Mouse (Mus musculus): ENCODE measurements at regions not wholly inside any gene's neighbourhood (a gene's known extent, or its start where the extent isn't known, plus 50 kb on each side); places are given as distances from the start of the nearest gene placed in this dataset.
A peak's percentile ranks its signal among the peaks of the same experiment; 100 is the strongest.

DNA sequence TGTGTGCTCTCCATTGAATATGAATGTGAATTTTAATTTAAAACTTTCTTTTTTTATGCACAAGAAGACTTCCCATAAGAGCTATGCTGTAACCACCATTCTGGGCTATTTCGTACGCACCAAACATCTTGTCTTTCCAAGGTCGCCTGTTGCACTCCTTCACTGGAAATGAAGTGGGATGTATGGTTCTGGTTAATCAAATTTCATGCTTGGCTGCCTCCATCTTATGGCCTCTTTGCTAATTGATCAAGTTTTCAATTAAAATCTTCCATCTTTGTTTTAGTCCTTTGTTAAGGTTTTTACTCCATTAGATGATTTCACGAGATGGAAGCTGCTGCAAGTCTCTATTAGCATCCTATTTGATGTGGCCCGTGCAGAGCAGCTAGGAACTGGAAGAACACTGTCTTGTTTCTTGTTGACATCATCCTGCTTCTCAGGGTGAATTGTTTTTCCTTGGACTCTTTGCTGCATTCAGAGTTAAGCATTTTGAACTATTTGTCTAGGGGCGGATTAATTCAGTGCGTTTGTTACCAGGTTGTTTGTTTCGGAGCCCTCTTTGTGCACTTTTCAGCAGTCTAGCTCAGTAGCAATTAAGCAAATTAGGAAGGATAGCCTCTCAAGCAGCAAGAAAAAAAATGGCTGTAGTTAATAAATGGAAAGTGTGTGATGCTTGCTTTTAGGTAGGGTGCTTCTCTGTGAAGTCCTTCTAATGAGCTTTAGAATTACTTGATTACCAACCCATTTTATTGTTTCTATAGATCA lies 147.4 kb upstream of the Alcam start:
- TF ChIP-seq CTCF (IDR thresholded peaks at IDR 0.05; ENCODE audit: borderline replicate concordance, extremely low read depth, insufficient read depth, insufficient read length) (no peak), POLR2A (IDR thresholded peaks at IDR 0.05; ENCODE audit: borderline replicate concordance, extremely low read depth, insufficient read depth, insufficient read length, poor library complexity, severe bottlenecking) (no peak)
- peak; percentile 94 for DNase-seq (ENCODE audit: low read depth)

DNA sequence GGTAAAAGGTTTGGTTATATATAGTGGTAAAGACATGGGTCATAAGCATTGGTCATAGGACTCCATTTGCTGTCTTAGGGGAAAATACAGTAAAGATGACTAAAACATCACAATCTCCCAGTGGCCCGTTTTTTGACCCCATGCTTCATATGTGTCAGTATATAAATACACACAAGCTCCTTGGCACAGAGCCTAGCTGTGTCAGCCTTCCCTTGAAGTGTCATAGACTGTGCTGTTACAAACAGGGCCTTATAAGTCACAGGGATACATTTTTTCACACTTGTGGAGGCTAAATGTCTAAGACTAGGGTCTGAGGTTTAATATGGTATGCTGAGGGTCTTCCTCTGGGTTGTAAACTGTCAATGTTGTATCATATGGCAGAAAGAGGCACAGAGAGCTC lies 144.4 kb upstream of the Alcam start:
- TF ChIP-seq POLR2A (IDR thresholded peaks at IDR 0.05; ENCODE audit: borderline replicate concordance, extremely low read depth, insufficient read depth, insufficient read length, poor library complexity, severe bottlenecking) = no peak
- no peak for TF ChIP-seq CTCF (IDR thresholded peaks at IDR 0.05; ENCODE audit: borderline replicate concordance, extremely low read depth, insufficient read depth, insufficient read length)
- DNase-seq (ENCODE audit: low read depth) = no peak

DNA sequence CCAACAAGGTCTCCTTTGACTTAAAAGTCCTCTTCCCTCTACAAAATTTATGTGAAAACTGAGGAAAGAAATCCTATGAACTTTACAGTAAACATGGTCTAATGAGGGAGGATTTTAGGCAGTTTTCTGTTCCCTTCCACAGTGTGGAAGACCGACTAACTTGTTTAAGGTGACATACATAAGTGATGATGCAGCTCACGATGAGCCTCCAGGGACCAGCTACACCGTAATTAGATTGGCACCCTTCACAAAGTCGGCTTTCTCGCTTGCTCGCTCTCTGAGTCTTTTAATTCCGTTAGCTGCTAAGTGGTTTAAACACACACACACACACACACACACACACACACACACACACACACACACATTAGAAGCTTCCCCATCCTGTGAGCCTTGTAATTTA lies 143.3 kb upstream of the Alcam start:
- peak; percentile 38 for DNase-seq (ENCODE audit: low read depth)
- TF ChIP-seq POLR2A (IDR thresholded peaks at IDR 0.05; ENCODE audit: borderline replicate concordance, extremely low read depth, insufficient read depth, insufficient read length, poor library complexity, severe bottlenecking) = no peak
- TF ChIP-seq CTCF (IDR thresholded peaks at IDR 0.05; ENCODE audit: borderline replicate concordance, extremely low read depth, insufficient read depth, insufficient read length) = no peak

DNA sequence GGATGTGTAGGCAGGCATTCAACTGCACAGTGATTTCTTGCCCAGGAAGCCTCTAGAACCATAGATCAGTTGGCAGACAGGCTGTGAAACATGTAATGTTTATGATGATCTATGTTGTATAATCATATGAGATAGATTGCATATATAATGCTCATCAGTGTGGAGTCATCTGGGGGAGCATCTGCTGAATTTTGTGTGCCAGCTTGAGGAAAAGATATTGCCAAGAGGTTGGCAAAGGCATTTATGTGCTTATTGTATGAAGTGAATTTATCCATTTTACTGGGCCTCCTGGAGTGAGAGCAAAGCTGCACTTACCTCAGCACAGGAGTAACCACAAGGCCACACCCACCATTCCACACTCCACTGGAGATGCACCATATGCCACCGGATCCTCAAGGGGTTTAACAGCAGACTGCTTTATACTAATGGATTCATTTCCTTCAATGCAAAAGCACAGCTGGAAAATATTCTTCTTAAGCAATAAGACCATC lies 134.5 kb upstream of the Alcam start:
- peak; percentile 80 for DNase-seq (ENCODE audit: low read depth)
- TF ChIP-seq POLR2A (IDR thresholded peaks at IDR 0.05; ENCODE audit: borderline replicate concordance, extremely low read depth, insufficient read depth, insufficient read length, poor library complexity, severe bottlenecking) (no peak), CTCF (IDR thresholded peaks at IDR 0.05; ENCODE audit: borderline replicate concordance, extremely low read depth, insufficient read depth, insufficient read length) (no peak)

DNA sequence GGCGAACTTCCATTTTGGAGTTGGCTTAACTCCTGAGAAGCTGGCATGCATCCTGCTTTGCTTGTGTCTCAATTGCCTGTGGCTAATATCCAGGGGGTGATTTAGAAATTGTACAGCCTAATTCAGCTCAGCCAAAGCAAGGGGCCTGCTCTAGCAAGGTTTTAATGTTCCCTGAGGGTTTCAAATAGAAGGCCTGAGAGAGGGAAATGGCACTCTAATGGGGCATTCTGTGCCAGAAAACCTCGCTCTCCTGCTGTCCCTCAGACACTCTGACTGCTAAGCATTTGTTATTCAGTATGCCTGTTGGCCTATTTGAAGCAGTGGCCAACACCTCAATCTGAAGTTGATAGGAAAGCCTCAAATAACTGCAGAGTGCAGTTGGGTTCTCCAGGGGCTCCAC lies 115.2 kb upstream of the Alcam start:
- TF ChIP-seq CTCF (IDR thresholded peaks at IDR 0.05; ENCODE audit: borderline replicate concordance, extremely low read depth, insufficient read depth, insufficient read length) (no peak), POLR2A (IDR thresholded peaks at IDR 0.05; ENCODE audit: borderline replicate concordance, extremely low read depth, insufficient read depth, insufficient read length, poor library complexity, severe bottlenecking) (no peak)
- DNase-seq (ENCODE audit: low read depth) = peak; percentile 88

DNA sequence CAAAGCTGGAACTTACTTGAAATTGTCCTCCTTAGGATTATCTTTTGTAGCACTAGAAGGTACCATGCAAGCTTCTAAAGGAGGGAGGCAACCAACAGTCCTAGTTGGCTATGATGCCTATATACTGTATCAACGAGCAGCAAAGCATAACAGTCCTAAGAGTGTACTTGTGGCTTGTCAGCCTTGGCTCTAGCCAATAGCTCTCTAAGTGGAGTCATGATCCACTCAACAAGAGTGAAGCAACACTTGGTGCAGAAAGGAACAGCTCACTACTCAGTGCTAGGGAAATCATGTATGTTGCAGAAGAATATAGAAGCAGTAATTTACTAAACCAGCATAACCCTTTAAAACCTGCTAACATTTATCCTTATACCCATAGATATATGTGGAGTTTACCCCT lies 82.4 kb upstream of the Alcam start:
- no peak for DNase-seq (ENCODE audit: low read depth)
- no peak for TF ChIP-seq CTCF (IDR thresholded peaks at IDR 0.05; ENCODE audit: borderline replicate concordance, extremely low read depth, insufficient read depth, insufficient read length)
- TF ChIP-seq POLR2A (IDR thresholded peaks at IDR 0.05; ENCODE audit: borderline replicate concordance, extremely low read depth, insufficient read depth, insufficient read length, poor library complexity, severe bottlenecking) = no peak

DNA sequence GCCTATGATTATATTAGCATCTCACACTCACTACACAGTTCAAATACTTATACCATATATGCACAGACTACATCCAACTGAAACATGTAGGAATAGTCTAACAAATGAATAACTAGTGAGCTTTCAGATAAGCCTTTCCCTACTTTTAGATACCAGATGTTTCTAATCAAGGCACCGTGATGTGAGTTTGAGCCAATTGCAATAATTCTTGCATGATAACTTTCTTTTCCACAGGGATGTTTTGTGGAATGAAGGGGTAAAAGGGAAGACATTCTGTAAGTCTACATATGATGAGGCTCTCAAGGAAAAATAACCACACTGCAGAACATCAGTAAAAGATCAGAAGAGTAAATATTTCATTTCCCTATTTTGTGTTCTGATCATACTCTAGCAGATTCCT lies 80.7 kb upstream of the Alcam start:
- TF ChIP-seq POLR2A (IDR thresholded peaks at IDR 0.05; ENCODE audit: borderline replicate concordance, extremely low read depth, insufficient read depth, insufficient read length, poor library complexity, severe bottlenecking) (no peak), CTCF (IDR thresholded peaks at IDR 0.05; ENCODE audit: borderline replicate concordance, extremely low read depth, insufficient read depth, insufficient read length) (no peak)
- no peak for DNase-seq (ENCODE audit: low read depth)

DNA sequence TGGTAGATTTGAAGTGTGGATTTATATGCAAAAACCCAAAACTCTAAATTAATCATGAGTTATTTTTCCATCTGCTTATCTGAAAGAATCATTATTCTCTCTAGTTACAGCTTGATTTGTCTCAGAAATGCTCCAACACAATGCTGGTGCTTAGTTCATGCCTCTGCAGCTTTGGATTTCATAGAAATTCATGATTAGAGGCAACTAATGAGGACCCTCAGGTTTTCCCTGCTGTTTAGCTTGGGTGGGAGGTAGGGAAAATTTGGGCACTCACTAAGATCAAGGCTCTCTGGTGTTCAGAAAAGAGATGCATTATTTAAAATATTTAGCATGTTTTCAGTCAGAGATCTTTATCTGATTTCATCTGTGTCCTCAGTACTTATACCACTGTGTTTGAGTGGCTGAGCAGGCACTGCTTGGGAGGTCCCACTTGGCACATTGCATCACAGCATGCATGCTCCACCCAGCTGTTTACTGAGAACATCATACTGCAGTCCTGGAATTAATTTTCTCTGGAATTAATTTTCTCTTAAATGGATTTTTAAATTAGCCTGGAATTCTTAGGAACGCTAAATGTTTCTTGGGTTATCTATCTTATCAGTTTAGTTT lies 78.7 kb upstream of the Alcam start:
- DNase-seq (ENCODE audit: low read depth) = peak; percentile 44
- no peak for TF ChIP-seq CTCF (IDR thresholded peaks at IDR 0.05; ENCODE audit: borderline replicate concordance, extremely low read depth, insufficient read depth, insufficient read length)
- TF ChIP-seq POLR2A (IDR thresholded peaks at IDR 0.05; ENCODE audit: borderline replicate concordance, extremely low read depth, insufficient read depth, insufficient read length, poor library complexity, severe bottlenecking) = no peak

DNA sequence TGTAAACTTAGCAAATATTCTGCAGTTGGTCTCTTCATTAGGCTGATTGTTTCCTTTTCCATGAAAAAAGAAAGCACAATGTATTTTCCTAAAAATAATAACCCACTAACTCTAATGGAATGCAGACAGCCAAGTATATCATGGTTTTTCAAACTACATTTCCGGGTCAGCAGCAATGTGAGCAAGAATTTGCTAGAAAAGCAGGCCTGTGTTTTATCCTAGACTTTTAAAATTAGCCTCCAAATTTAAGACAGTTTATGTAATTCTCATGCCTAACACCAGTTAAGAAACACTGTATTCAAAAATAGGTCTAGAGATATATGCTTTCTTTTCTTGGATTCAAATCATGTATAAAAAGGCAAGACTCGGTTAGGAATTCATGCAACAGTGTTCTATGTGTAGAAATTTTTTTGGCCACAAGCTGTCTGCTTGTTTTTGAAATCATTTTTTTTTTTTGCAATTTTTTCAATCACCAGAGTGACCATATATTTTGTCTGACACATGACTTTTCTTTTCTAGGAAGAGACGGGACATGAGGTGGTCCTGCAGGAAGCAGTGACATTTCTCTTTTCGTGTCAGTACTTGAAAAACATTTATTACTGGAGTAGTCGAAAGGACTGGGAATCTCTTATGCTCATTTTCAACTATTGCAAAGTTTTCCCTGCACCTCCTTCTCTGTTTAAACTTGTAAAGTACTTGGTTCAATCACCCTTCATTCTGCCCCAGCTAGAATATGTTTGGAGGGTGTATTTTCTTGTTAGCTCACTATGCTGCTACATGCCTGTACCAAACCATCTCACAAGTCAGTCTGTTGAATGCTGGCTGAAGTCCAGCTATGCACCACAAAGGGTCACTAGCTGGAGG lies 59.9 kb upstream of the Alcam start:
- TF ChIP-seq POLR2A (IDR thresholded peaks at IDR 0.05; ENCODE audit: borderline replicate concordance, extremely low read depth, insufficient read depth, insufficient read length, poor library complexity, severe bottlenecking) = no peak
- no peak for TF ChIP-seq CTCF (IDR thresholded peaks at IDR 0.05; ENCODE audit: borderline replicate concordance, extremely low read depth, insufficient read depth, insufficient read length)
- no peak for DNase-seq (ENCODE audit: low read depth)

DNA sequence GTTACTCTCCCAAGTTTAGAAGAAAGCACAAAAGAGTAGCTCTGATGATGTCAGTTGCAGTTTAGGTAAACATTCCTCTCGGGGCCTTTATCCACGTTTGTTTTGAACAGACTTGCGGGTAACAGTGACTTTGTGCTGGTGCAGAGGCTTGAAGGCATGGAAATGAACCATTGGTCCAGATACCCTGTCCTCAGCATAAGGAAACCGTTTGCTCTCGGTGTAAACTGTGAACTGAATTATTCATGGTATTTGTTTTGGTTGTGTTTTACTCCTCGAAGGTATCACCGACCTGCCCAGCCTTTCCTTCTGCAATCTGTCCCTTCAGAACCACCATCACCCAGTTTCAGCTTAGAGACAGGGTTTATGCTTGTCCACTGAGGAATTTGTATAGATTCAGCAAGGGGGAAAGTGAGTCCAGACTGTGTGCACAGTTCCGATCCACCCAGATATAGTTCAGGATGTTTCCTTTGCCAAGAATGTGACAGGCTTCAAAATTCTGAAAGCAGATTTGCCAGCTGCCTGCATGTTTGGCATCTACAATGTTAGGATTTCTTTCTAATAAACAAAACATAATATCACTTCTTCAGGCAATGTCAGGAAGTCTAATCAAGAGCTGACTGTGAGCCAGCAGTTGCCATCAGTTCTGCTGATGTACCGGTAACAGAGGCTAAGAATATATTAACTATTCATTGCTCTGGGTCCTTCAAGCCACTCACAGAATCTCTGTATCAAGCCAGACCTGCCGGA lies 54.9 kb upstream of the Alcam start:
- DNase-seq (ENCODE audit: low read depth) = peak; percentile 72
- no peak for TF ChIP-seq CTCF (IDR thresholded peaks at IDR 0.05; ENCODE audit: borderline replicate concordance, extremely low read depth, insufficient read depth, insufficient read length)
- no peak for TF ChIP-seq POLR2A (IDR thresholded peaks at IDR 0.05; ENCODE audit: borderline replicate concordance, extremely low read depth, insufficient read depth, insufficient read length, poor library complexity, severe bottlenecking)

Data from brain, embryonic 14.5 days (tissue).